8 mouse cellular contexts compared by ENCODE assay signal in genomic region chr17:26200831-26201705, GRCm38 (mm10). TPM values are rescaled to one million over a fixed set of nuclear protein-coding genes. Genes with fewer than 3 reads are reported as not detected.
A peak's percentile ranks its signal among the peaks of the same experiment; 100 is the strongest.
DNase-seq lines count a peak whose midpoint lies in the region; ATAC-seq and TF ChIP-seq lines count a peak whose summit lies in the region.

No protein-coding gene starts in this region.

- H3K9ac ChIP-seq in heart, embryonic 11.5 days (ENCODE audit: low read depth, low read length) = peak overlapping the region; percentile 68
- peak overlapping the region; percentile 86 for H3K9ac ChIP-seq in ES-E14 (ENCODE audit: insufficient read depth, low read depth, low read length, poor library complexity, severe bottlenecking)
- H3K9ac ChIP-seq in intestine, embryonic 16.5 days (ENCODE audit: low read depth, low read length) = peak overlapping the region; percentile 76
- H3K9ac ChIP-seq in midbrain, embryonic 11.5 days (ENCODE audit: low read length) = peak overlapping the region; percentile 59
- peak overlapping the region; percentile 78 for H3K9ac ChIP-seq in stomach, embryonic 16.5 days (ENCODE audit: low read length)

- peaks cover 8% of the 10 kb centered on the region for H3K36me3 ChIP-seq in heart, embryonic 11.5 days (ENCODE audit: control insufficient read depth, insufficient read depth, low read length)
- peaks cover 19% of the 10 kb centered on the region; the same call in 1 of the 2 replicates for H3K36me3 ChIP-seq in ES-E14 (ENCODE audit: control insufficient read depth, insufficient read depth, low read length, poor library complexity, severe bottlenecking)
- H3K36me3 ChIP-seq in intestine, embryonic 16.5 days (ENCODE audit: control insufficient read depth, insufficient read depth, low read length) = peaks cover 2% of the 10 kb centered on the region; the same call in 1 of the 2 replicates
- H3K36me3 ChIP-seq in midbrain, embryonic 11.5 days (ENCODE audit: control insufficient read depth, insufficient read depth, low read length) = peaks cover 4% of the 10 kb centered on the region; the same call in 1 of the 2 replicates
- peaks cover 16% of the 10 kb centered on the region; the same call in 1 of the 2 replicates for H3K36me3 ChIP-seq in stomach, embryonic 16.5 days (ENCODE audit: control insufficient read depth, insufficient read depth, low read length)

- peaks cover 62% of the 10 kb centered on the region for H3K27me3 ChIP-seq in heart, embryonic 11.5 days (ENCODE audit: control insufficient read depth, insufficient read depth, low read length)
- peaks cover 16% of the 10 kb centered on the region; the same call in 1 of the 2 replicates for H3K27me3 ChIP-seq in intestine, embryonic 16.5 days (replicated peaks; ENCODE audit: control insufficient read depth, insufficient read depth, low read length)
- H3K27me3 ChIP-seq in midbrain, embryonic 11.5 days (ENCODE audit: control insufficient read depth, insufficient read depth, low read length) = peaks cover 61% of the 10 kb centered on the region
- H3K27me3 ChIP-seq in stomach, embryonic 16.5 days (ENCODE audit: control insufficient read depth, insufficient read depth, low read length) = peaks cover 13% of the 10 kb centered on the region

- no peak overlapping the region for H3K27ac ChIP-seq in heart, embryonic 11.5 days (ENCODE audit: low read depth, low read length)
- H3K27ac ChIP-seq in ES-E14 (ENCODE audit: insufficient read depth, low read depth, low read length, poor library complexity, severe bottlenecking) = no peak overlapping the region
- no peak overlapping the region for H3K27ac ChIP-seq in intestine, embryonic 16.5 days (ENCODE audit: low read length)
- H3K27ac ChIP-seq in midbrain, embryonic 11.5 days (ENCODE audit: low read depth, low read length) = no peak overlapping the region
- peak overlapping the region; percentile 60 for H3K27ac ChIP-seq in stomach, embryonic 16.5 days (ENCODE audit: low read length)

- peak overlapping the region; percentile 99 for H3K4me2 ChIP-seq in heart, embryonic 11.5 days
- peak overlapping the region; percentile 98 for H3K4me2 ChIP-seq in intestine, embryonic 16.5 days (ENCODE audit: low read depth, low read length)
- peak overlapping the region; percentile 96 for H3K4me2 ChIP-seq in midbrain, embryonic 11.5 days
- peak overlapping the region; percentile 87 for H3K4me2 ChIP-seq in stomach, embryonic 16.5 days (ENCODE audit: low read depth, low read length)

- no peaks in the 10 kb centered on the region for H3K9me3 ChIP-seq in heart, embryonic 11.5 days (replicated peaks; ENCODE audit: control insufficient read depth, low read length)
- no peaks in the 10 kb centered on the region for H3K9me3 ChIP-seq in ES-E14 (ENCODE audit: control insufficient read depth, insufficient read depth, low read depth, low read length)
- H3K9me3 ChIP-seq in intestine, embryonic 16.5 days (ENCODE audit: control insufficient read depth, low read length) = no peaks in the 10 kb centered on the region
- no peaks in the 10 kb centered on the region for H3K9me3 ChIP-seq in midbrain, embryonic 11.5 days (ENCODE audit: control insufficient read depth, low read length)
- no peaks in the 10 kb centered on the region for H3K9me3 ChIP-seq in stomach, embryonic 16.5 days (replicated peaks; ENCODE audit: control insufficient read depth, low read length)

- 1% methylated on average over 87 of the region's 92 CpGs for WGBS in heart, embryonic 11.5 days (ENCODE audit: insufficient replicate concordance)
- WGBS in intestine, embryonic 16.5 days = under 1% methylated on average over 84 of the region's 92 CpGs
- WGBS in midbrain, embryonic 11.5 days = under 1% methylated on average over 70 of the region's 92 CpGs
- WGBS in stomach, embryonic 16.5 days = under 1% methylated on average over 84 of the region's 92 CpGs

- intact Hi-C loops in gastrocnemius, postnatal 36 days (cut with DNase I) = no loop called here

- peak overlapping the region; percentile 60 for H3K4me3 ChIP-seq in heart, embryonic 11.5 days (ENCODE audit: low read depth, low read length)
- H3K4me3 ChIP-seq in ES-E14 (ENCODE audit: insufficient read depth in 1 of 2, low read depth in 1 of 2, low read length in 2 of 2, poor library complexity in 1 of 2, severe bottlenecking in 1 of 2) = peak overlapping the region; percentile 79 to 83
- H3K4me3 ChIP-seq in intestine, embryonic 16.5 days (ENCODE audit: low read length) = peak overlapping the region; percentile 64
- H3K4me3 ChIP-seq in midbrain, embryonic 11.5 days (ENCODE audit: low read depth, low read length) = peak overlapping the region; percentile 55
- H3K4me3 ChIP-seq in stomach, embryonic 16.5 days (replicated peaks; ENCODE audit: low read length) = peak overlapping the region; percentile 58

- no peak for ATAC-seq in heart, embryonic 11.5 days (replicated peaks; ENCODE audit: insufficient number of reproducible peaks, low FRiP score, low TSS enrichment)
- peak; percentile 59 for ATAC-seq in intestine, embryonic 16.5 days
- ATAC-seq in midbrain, embryonic 11.5 days (ENCODE audit: low FRiP score) = peak; percentile 72
- peak; percentile 70 for ATAC-seq in stomach, embryonic 16.5 days (ENCODE audit: insufficient read depth, low FRiP score)

- H3K4me1 ChIP-seq in heart, embryonic 11.5 days (ENCODE audit: control insufficient read depth, insufficient read depth, low read length) = peaks cover 16% of the 10 kb centered on the region
- peaks cover 2 to 30% of the 10 kb centered on the region in 2 experiments; a peak in 3 of 4 replicates for H3K4me1 ChIP-seq in ES-E14 (ENCODE audit: control insufficient read depth in 2 of 2, insufficient read depth in 2 of 2, low read length in 2 of 2, poor library complexity in 1 of 2)
- H3K4me1 ChIP-seq in intestine, embryonic 16.5 days (ENCODE audit: control insufficient read depth, insufficient read depth, low read length) = peaks cover 15% of the 10 kb centered on the region
- H3K4me1 ChIP-seq in midbrain, embryonic 11.5 days (ENCODE audit: control insufficient read depth, insufficient read depth, low read length) = peaks cover 19% of the 10 kb centered on the region
- H3K4me1 ChIP-seq in stomach, embryonic 16.5 days (ENCODE audit: control insufficient read depth, insufficient read depth, low read length) = peaks cover 15% of the 10 kb centered on the region

- in situ Hi-C loops in ES-E14 (cut with MboI; ENCODE audit: low sequenced_read_pairs in 2 of 2, unreplicated experiment in 2 of 2) = no loop called here

- no peak for DNase-seq in heart, adult 9 months (ENCODE audit: low spot score in 2 of 2)
- no peak for DNase-seq in ES-E14 (ENCODE audit: low read depth, low spot score)
- DNase-seq in embryo, embryonic 9.5 days (ENCODE audit: extremely low spot score) = peak; percentile 35
- peak; percentile 89 for DNase-seq in midbrain, embryonic 11.5 days (ENCODE audit: low spot score, missing footprints)
- DNase-seq in gastrocnemius, postnatal 36 days = no peak

TF ChIP-seq in ES-E14, 5 proteins besides CTCF, POLR2A, EP300 and RAD21 (continues in another document):
- no peak for TF ChIP-seq ZNF384 (IDR thresholded peaks at IDR 0.05; ENCODE audit: low read depth, low read length)
- TF ChIP-seq CHD2 (IDR thresholded peaks at IDR 0.05; ENCODE audit: low read depth, low read length) = no peak
- TF ChIP-seq HCFC1 (IDR thresholded peaks at IDR 0.05; ENCODE audit: borderline replicate concordance, insufficient read depth, low read length) = no peak
- no peak for TF ChIP-seq ZC3H11A (IDR thresholded peaks at IDR 0.05; ENCODE audit: borderline replicate concordance, low read depth, low read length)

RNA-seq across cellular contexts. Expression of gene Rgs11, which starts 1.7 kb away (rescaled TPM):
- polyA plus RNA-seq in heart, embryonic 11.5 days (2014; fragmentation: Nextera tagmentation; extraction: Ambion mirVana) = 3.7 and 5.8 TPM in 2 replicates
- 5.6 and 18.9 TPM in 2 replicates for total RNA-seq in ES-E14 (2012; rRNA removed)
- 13.4 and 15.2 TPM in 2 replicates for polyA plus RNA-seq in intestine, embryonic 16.5 days (2015; fragmentation: Nextera tagmentation; extraction: Ambion mirVana)
- 0.18 and 0.40 TPM in 2 replicates for polyA plus RNA-seq in midbrain, embryonic 11.5 days (2014; fragmentation: Nextera tagmentation; extraction: Ambion mirVana)
- polyA plus RNA-seq in stomach, embryonic 16.5 days (2015; fragmentation: Nextera tagmentation; extraction: Ambion mirVana) = 40.3 and 42.7 TPM in 2 replicates
- total RNA-seq in gastrocnemius, postnatal 36 days (2021) = 1 to 10 TPM; 1.0 to 1.1 TPM

RNA-seq across cellular contexts. Expression of gene Pdia2, which starts 2.2 kb away (rescaled TPM):
- 0.54 and 2.2 TPM in 2 replicates for polyA plus RNA-seq in heart, embryonic 11.5 days (2014; fragmentation: Nextera tagmentation; extraction: Ambion mirVana)
- 0.16 and 0.18 TPM in 2 replicates for total RNA-seq in ES-E14 (2012; rRNA removed)
- 104 and 149 TPM in 2 replicates for polyA plus RNA-seq in intestine, embryonic 16.5 days (2015; fragmentation: Nextera tagmentation; extraction: Ambion mirVana)
- 0.18 and 0.30 TPM in 2 replicates for polyA plus RNA-seq in midbrain, embryonic 11.5 days (2014; fragmentation: Nextera tagmentation; extraction: Ambion mirVana)
- 192 and 218 TPM in 2 replicates for polyA plus RNA-seq in stomach, embryonic 16.5 days (2015; fragmentation: Nextera tagmentation; extraction: Ambion mirVana)
- total RNA-seq in gastrocnemius, postnatal 36 days (2021) = not detected

RNA-seq across cellular contexts. Expression of gene Arhgdig, which starts 6.5 kb away (rescaled TPM):
- 6.4 and 7.6 TPM in 2 replicates for polyA plus RNA-seq in heart, embryonic 11.5 days (2014; fragmentation: Nextera tagmentation; extraction: Ambion mirVana)
- total RNA-seq in ES-E14 (2012; rRNA removed) = 15.0 and 23.9 TPM in 2 replicates
- 14.8 and 17.3 TPM in 2 replicates for polyA plus RNA-seq in intestine, embryonic 16.5 days (2015; fragmentation: Nextera tagmentation; extraction: Ambion mirVana)
- 5.8 and 6.4 TPM in 2 replicates for polyA plus RNA-seq in midbrain, embryonic 11.5 days (2014; fragmentation: Nextera tagmentation; extraction: Ambion mirVana)
- 24.0 and 25.9 TPM in 2 replicates for polyA plus RNA-seq in stomach, embryonic 16.5 days (2015; fragmentation: Nextera tagmentation; extraction: Ambion mirVana)
- 1 to 10 TPM in 1 of 2 experiments, under 1 TPM in 1; 0.42 to 1.3 TPM for total RNA-seq in gastrocnemius, postnatal 36 days (2021)

RNA-seq across cellular contexts. Expression of gene Fam234a, which starts 43.0 kb away (rescaled TPM):
- 34.4 and 39.7 TPM in 2 replicates for polyA plus RNA-seq in heart, embryonic 11.5 days (2014; fragmentation: Nextera tagmentation; extraction: Ambion mirVana)
- 22.1 and 28.4 TPM in 2 replicates for total RNA-seq in ES-E14 (2012; rRNA removed)
- polyA plus RNA-seq in intestine, embryonic 16.5 days (2015; fragmentation: Nextera tagmentation; extraction: Ambion mirVana) = 123 and 129 TPM in 2 replicates
- 16.9 and 19.6 TPM in 2 replicates for polyA plus RNA-seq in midbrain, embryonic 11.5 days (2014; fragmentation: Nextera tagmentation; extraction: Ambion mirVana)
- 89.0 and 101 TPM in 2 replicates for polyA plus RNA-seq in stomach, embryonic 16.5 days (2015; fragmentation: Nextera tagmentation; extraction: Ambion mirVana)
- total RNA-seq in gastrocnemius, postnatal 36 days (2021) = 10 to 100 TPM; 65.5 to 66.9 TPM

RNA-seq across cellular contexts. Expression of gene Luc7l, which starts 51.6 kb away (rescaled TPM):
- 70.2 and 77.2 TPM in 2 replicates for polyA plus RNA-seq in heart, embryonic 11.5 days (2014; fragmentation: Nextera tagmentation; extraction: Ambion mirVana)
- 112 and 115 TPM in 2 replicates for total RNA-seq in ES-E14 (2012; rRNA removed)
- 68.2 and 72.2 TPM in 2 replicates for polyA plus RNA-seq in intestine, embryonic 16.5 days (2015; fragmentation: Nextera tagmentation; extraction: Ambion mirVana)
- 127 and 137 TPM in 2 replicates for polyA plus RNA-seq in midbrain, embryonic 11.5 days (2014; fragmentation: Nextera tagmentation; extraction: Ambion mirVana)
- polyA plus RNA-seq in stomach, embryonic 16.5 days (2015; fragmentation: Nextera tagmentation; extraction: Ambion mirVana) = 80.5 and 84.3 TPM in 2 replicates
- 10 to 100 TPM in 1 of 2 experiments, 1 to 10 TPM in 1; 9.9 to 10.8 TPM for total RNA-seq in gastrocnemius, postnatal 36 days (2021)

Comparison
In these comparisons a context has a peak if more than half of its experiments do, and no peak if none do; other contexts are left out.
1. DNase-seq: peak in embryo, embryonic 9.5 days (single experiment) and midbrain, embryonic 11.5 days (single experiment); none in heart, adult 9 months (0 of 2), ES-E14 (single experiment) and gastrocnemius, postnatal 36 days (0 of 2).
2. RNA of gene Pdia2, which starts 2.2 kb away (polyA plus RNA-seq): 192 to 218 TPM in stomach, embryonic 16.5 days and 104 to 149 TPM in intestine, embryonic 16.5 days; 0.54 to 2.2 TPM in heart, embryonic 11.5 days and 0.18 to 0.30 TPM in midbrain, embryonic 11.5 days; every median in the first group is over 10 times any median in the second.
3. Peak in every context shown above with its lines, with median percentiles within 50 percentile points of each other: H3K4me2 ChIP-seq, H3K4me3 ChIP-seq and H3K9ac ChIP-seq.